Comparison of ENCODE assay signal across 7 mouse cellular contexts in the genomic region with DNA sequence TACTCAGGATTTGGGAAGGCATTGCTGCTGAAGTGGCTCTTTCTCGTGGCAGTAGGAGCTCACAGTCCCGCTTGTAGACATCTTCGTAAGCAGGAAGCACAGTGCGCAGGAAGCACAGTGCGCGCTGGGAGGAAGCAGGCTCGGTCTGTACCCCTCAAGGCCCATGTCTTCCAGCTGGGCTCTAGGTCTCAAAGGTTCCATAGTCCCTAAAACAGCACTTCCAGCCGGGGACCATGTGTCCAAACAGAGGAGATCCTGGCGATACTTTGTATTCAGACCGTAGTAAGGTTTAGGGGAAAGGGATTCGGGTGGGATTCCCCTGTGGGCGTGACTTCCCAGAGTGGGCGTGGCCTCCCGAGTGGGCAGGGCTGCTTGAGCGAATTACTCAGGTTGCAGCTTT. TPM values are rescaled to one million over a fixed set of nuclear protein-coding genes. Genes with fewer than 3 reads are reported as not detected.
A peak's percentile ranks its signal among the peaks of the same experiment; 100 is the strongest.
DNase-seq lines count a peak whose midpoint lies in the region; ATAC-seq and TF ChIP-seq lines count a peak whose summit lies in the region.

No protein-coding gene starts in this region.

- 29% methylated on average over 15 of the region's 15 CpGs for WGBS in intestine, postnatal 0 days
- WGBS in lung, embryonic 16.5 days: 36% methylated on average over 15 of the region's 15 CpGs
- 27% methylated on average over 15 of the region's 15 CpGs for WGBS in stomach, embryonic 15.5 days

- H3K9me3 ChIP-seq in E14TG2a.4 (ENCODE audit: low read length): peaks cover 7% of the 10 kb centered on the region
- H3K9me3 ChIP-seq in intestine, postnatal 0 days (ENCODE audit: control insufficient read depth): no peaks in the 10 kb centered on the region
- H3K9me3 ChIP-seq in lung, embryonic 16.5 days (ENCODE audit: control insufficient read depth, low read length): peaks cover 3% of the 10 kb centered on the region
- H3K9me3 ChIP-seq in stomach, embryonic 15.5 days: no peaks in the 10 kb centered on the region; the same call in 1 of the 2 replicates

- peak overlapping the region; percentile 58 for H3K4me2 ChIP-seq in intestine, postnatal 0 days (replicated peaks; ENCODE audit: low read depth)
- peak overlapping the region; percentile 63 for H3K4me2 ChIP-seq in lung, embryonic 16.5 days (ENCODE audit: low read depth, low read length)
- H3K4me2 ChIP-seq in stomach, embryonic 15.5 days: peak overlapping the region; percentile 53

- H3K9ac ChIP-seq in intestine, postnatal 0 days (ENCODE audit: low read depth, low read length): 0 out of 2 replicates have a peak overlapping the region, but pooled peaks have one; percentile 22
- peak overlapping the region; percentile 62 for H3K9ac ChIP-seq in lung, embryonic 16.5 days (ENCODE audit: low read length)
- peak overlapping the region; percentile 29; the same call in 1 of the 2 replicates for H3K9ac ChIP-seq in stomach, embryonic 15.5 days

- peak; percentile 62 for ATAC-seq in granulocyte monocyte progenitor cell, adult 5-6 weeks (replicated peaks; ENCODE audit: poor library complexity, severe bottlenecking)
- ATAC-seq in intestine, postnatal 0 days: no peak
- peak; percentile 58 for ATAC-seq in lung, embryonic 16.5 days (ENCODE audit: low read depth)
- ATAC-seq in stomach, embryonic 15.5 days (ENCODE audit: insufficient read depth, low FRiP score, low read depth): 0 out of 2 replicates have a peak, but pooled peaks have one; percentile 10
- no peak; the same call in 1 of the 2 replicates for ATAC-seq in megakaryocyte progenitor cell, adult 5-6 weeks (replicated peaks; ENCODE audit: poor library complexity)

- no peaks in the 10 kb centered on the region for H3K36me3 ChIP-seq in E14TG2a.4 (ENCODE audit: insufficient read depth, low read length)
- H3K36me3 ChIP-seq in intestine, postnatal 0 days (ENCODE audit: control insufficient read depth, insufficient read depth): no peaks in the 10 kb centered on the region
- no peaks in the 10 kb centered on the region for H3K36me3 ChIP-seq in lung, embryonic 16.5 days (ENCODE audit: control insufficient read depth, insufficient read depth, low read length)
- no peaks in the 10 kb centered on the region for H3K36me3 ChIP-seq in stomach, embryonic 15.5 days

- H3K4me3 ChIP-seq in E14TG2a.4 (replicated peaks; ENCODE audit: low read length): peak overlapping the region; percentile 76
- peak overlapping the region; percentile 34 for H3K4me3 ChIP-seq in intestine, postnatal 0 days (ENCODE audit: low read depth, low read length)
- peak overlapping the region; percentile 42 for H3K4me3 ChIP-seq in lung, embryonic 16.5 days (ENCODE audit: low read length)
- peak overlapping the region; percentile 32 for H3K4me3 ChIP-seq in stomach, embryonic 15.5 days (replicated peaks)

- TF ChIP-seq CTCF in E14TG2a.4 (conservative IDR thresholded peaks at IDR 0.05; ENCODE audit: low read length): no peak
- TF ChIP-seq CTCF in intestine, postnatal 0 days (IDR thresholded peaks at IDR 0.05; ENCODE audit: low read depth): no peak

- peaks cover 58% of the 10 kb centered on the region for H3K4me1 ChIP-seq in E14TG2a.4 (replicated peaks; ENCODE audit: low read depth, low read length)
- H3K4me1 ChIP-seq in intestine, postnatal 0 days (replicated peaks; ENCODE audit: control insufficient read depth, insufficient read depth, low read length): no peaks in the 10 kb centered on the region
- H3K4me1 ChIP-seq in lung, embryonic 16.5 days (replicated peaks; ENCODE audit: control insufficient read depth, insufficient read depth, low read length): peaks cover 14% of the 10 kb centered on the region
- H3K4me1 ChIP-seq in stomach, embryonic 15.5 days: peaks cover 21% of the 10 kb centered on the region

- H3K27me3 ChIP-seq in E14TG2a.4 (ENCODE audit: insufficient read depth, low read length): no peaks in the 10 kb centered on the region
- H3K27me3 ChIP-seq in intestine, postnatal 0 days (replicated peaks; ENCODE audit: control insufficient read depth, insufficient read depth, low read length): no peaks in the 10 kb centered on the region
- no peaks in the 10 kb centered on the region for H3K27me3 ChIP-seq in lung, embryonic 16.5 days (ENCODE audit: control insufficient read depth, insufficient read depth, low read depth, low read length)
- H3K27me3 ChIP-seq in stomach, embryonic 15.5 days (replicated peaks): no peaks in the 10 kb centered on the region

- peak; percentile 34 for DNase-seq in T-cell, adult 2 months (ENCODE audit: low spot score)

- peak overlapping the region; percentile 46; the same call in 1 of the 2 replicates for H3K27ac ChIP-seq in intestine, postnatal 0 days (ENCODE audit: low read depth, low read length)
- H3K27ac ChIP-seq in lung, embryonic 16.5 days (ENCODE audit: low read length): peak overlapping the region; percentile 70
- peak overlapping the region; percentile 80 for H3K27ac ChIP-seq in stomach, embryonic 15.5 days

RNA-seq across cellular contexts. Expression of gene Sept9, which starts 24.5 kb away (rescaled TPM):
- total RNA-seq in granulocyte monocyte progenitor cell, adult 5-6 weeks (2014; fragmentation: Nextera tagmentation): 139 and 145 TPM in 2 replicates
- total RNA-seq in granulocyte monocyte progenitor cell, adult 5-6 weeks (2017): 124 and 141 TPM in 2 replicates
- 74.5 and 81.5 TPM in 2 replicates for polyA plus RNA-seq in intestine, postnatal 0 days (2015; fragmentation: Nextera tagmentation; extraction: Ambion mirVana)
- polyA plus RNA-seq in lung, embryonic 16.5 days (2015; fragmentation: Nextera tagmentation; extraction: Ambion mirVana): 128 and 139 TPM in 2 replicates
- 107 and 121 TPM in 2 replicates for polyA plus RNA-seq in stomach, embryonic 15.5 days (2015; fragmentation: Nextera tagmentation; extraction: Ambion mirVana)
- total RNA-seq in megakaryocyte progenitor cell, adult 5-6 weeks (2015): 73.7 and 81.7 TPM in 2 replicates
- 140 and 159 TPM in 2 replicates for total RNA-seq in megakaryocyte progenitor cell, adult 5-6 weeks (2017)

RNA-seq across cellular contexts. Expression of gene Sec14l1, which starts 60.0 kb away (rescaled TPM):
- 10.8 and 13.3 TPM in 2 replicates for total RNA-seq in granulocyte monocyte progenitor cell, adult 5-6 weeks (2014; fragmentation: Nextera tagmentation)
- 9.8 and 12.8 TPM in 2 replicates for total RNA-seq in granulocyte monocyte progenitor cell, adult 5-6 weeks (2017)
- 22.8 and 23.9 TPM in 2 replicates for polyA plus RNA-seq in intestine, postnatal 0 days (2015; fragmentation: Nextera tagmentation; extraction: Ambion mirVana)
- 74.5 and 76.5 TPM in 2 replicates for polyA plus RNA-seq in lung, embryonic 16.5 days (2015; fragmentation: Nextera tagmentation; extraction: Ambion mirVana)
- polyA plus RNA-seq in stomach, embryonic 15.5 days (2015; fragmentation: Nextera tagmentation; extraction: Ambion mirVana): 48.0 and 49.5 TPM in 2 replicates
- total RNA-seq in megakaryocyte progenitor cell, adult 5-6 weeks (2015): 9.8 and 11.7 TPM in 2 replicates
- 11.4 and 12.9 TPM in 2 replicates for total RNA-seq in megakaryocyte progenitor cell, adult 5-6 weeks (2017)

Comparison
In these comparisons a context has a peak if more than half of its experiments do, and no peak if none do; other contexts are left out.
1. ATAC-seq: peak in granulocyte monocyte progenitor cell, adult 5-6 weeks (single experiment), lung, embryonic 16.5 days (single experiment) and stomach, embryonic 15.5 days (single experiment); none in intestine, postnatal 0 days (single experiment) and megakaryocyte progenitor cell, adult 5-6 weeks (single experiment).
2. Peak in every context shown above with its lines, with median percentiles within 50 percentile points of each other: H3K4me3 ChIP-seq, H3K27ac ChIP-seq, H3K4me2 ChIP-seq and H3K9ac ChIP-seq.